Mouse (Mus musculus) intestine, embryonic 14.5 days (tissue): ENCODE data around the gene Gramd1b. TPM values are rescaled to one million over a fixed set of nuclear protein-coding genes. Genes with fewer than 3 reads are reported as not detected.

ENCODE experiments used
- ATAC-seq: fragments of 200-750 bp; cut with Nextera tagmentation; replicated peaks from 2 replicates; pipeline ENCODE4 v1.8.0; 2017; ENCODE audit warnings: low read depth, moderate number of reproducible peaks, moderate TSS enrichment, moderate library complexity; ENCODE audit not compliant: low FRiP score, low TSS enrichment
- DNase-seq: peaks from one replicate; pipeline ENCODE4 v3.0.0-alpha.2; 2018; ENCODE audit warnings: low spot score
- H3K27ac ChIP-seq: fragments of 300-500 bp; sonication (generic); 2 replicates; pipeline ENCODE4 v1.5.1; 2014; ENCODE audit warnings: low read depth, mild to moderate bottlenecking, control low read depth
- H3K27me3 ChIP-seq: fragments of 300-500 bp; sonication (generic); replicated peaks from 2 replicates; pipeline ENCODE4 v1.6.1; 2014; ENCODE audit warnings: low read length, control low read depth; ENCODE audit not compliant: control insufficient read depth, insufficient read depth
- H3K36me3 ChIP-seq: fragments of 300-500 bp; sonication (generic); 2 replicates; pipeline ENCODE4 v1.6.1; 2014; ENCODE audit warnings: low read length, control low read depth; ENCODE audit not compliant: control insufficient read depth, insufficient read depth
- H3K4me1 ChIP-seq: fragments of 300-500 bp; sonication (generic); replicated peaks from 2 replicates; pipeline ENCODE4 v1.6.1; 2014; ENCODE audit warnings: low read length, control low read depth, mixed read lengths; ENCODE audit not compliant: control insufficient read depth, insufficient read depth
- H3K4me2 ChIP-seq: fragments of 300-500 bp; sonication (generic); 2 replicates; pipeline ENCODE4 v1.6.1; 2014; ENCODE audit warnings: low read length
- H3K4me3 ChIP-seq: fragments of 300-500 bp; sonication (generic); 2 replicates; pipeline ENCODE4 v1.5.1; 2014; ENCODE audit warnings: low read depth, low read length, control low read depth, mixed read lengths
- H3K9ac ChIP-seq: fragments of 300-500 bp; sonication (generic); 2 replicates; pipeline ENCODE4 v1.6.1; 2014; ENCODE audit warnings: mild to moderate bottlenecking, low read length
- H3K9me3 ChIP-seq: fragments of 300-500 bp; sonication (generic); 2 replicates; pipeline ENCODE4 v1.6.1; 2016; ENCODE audit warnings: low read length, control low read depth; ENCODE audit not compliant: control insufficient read depth
- WGBS: fragments of 180-500 bp; shearing (Covaris S2); extraction: QIAGEN DNeasy Blood & Tissue Kit; methylation state at CpG from one replicate; pipeline ENCODE4 v1.1.7; 2014; 5-methylcytosine and 5-hydroxymethylcytosine counted together
- polyA plus RNA-seq: library from polyadenylated mRNA; unstranded; fragments of >200 nt; fragmentation: Nextera tagmentation; extraction: Ambion mirVana; gene quantifications from 2 replicates; pipeline ENCODE4 v1.2.1, GENCODE M21; 2014

Gene Gramd1b
- polyA plus RNA-seq, 1 experiment from 2014 or later, result 3.5 TPM

GRCm38 (mm10) chr9:40268748-40269102, 262.5 kb downstream of the Gramd1b start:
- DNase-seq (no peak), ATAC-seq (no peak; the same call in 1 of the 2 replicates)
- Histone ChIP-seq H3K27ac (no peak overlapping the region), H3K36me3 (no peaks in the 10 kb centered on the region), H3K4me1 (no peaks in the 10 kb centered on the region; the same call in none of the 2 replicates), H3K27me3 (peaks cover 19% of the 10 kb centered on the region), H3K9me3 (no peaks in the 10 kb centered on the region), H3K4me2 (peak overlapping the region; percentile 52), H3K4me3 (peak overlapping the region; percentile 25; the same call in 1 of the 2 replicates), H3K9ac (no peak overlapping the region)
- 6% methylated on average over 4 of the region's 4 CpGs for WGBS

GRCm38 (mm10) chr9:40268040-40268747, 263.0 kb downstream of the Gramd1b start:
- Histone ChIP-seq H3K27me3 (peaks cover 19% of the 10 kb centered on the region), H3K27ac (no peak overlapping the region), H3K9me3 (no peaks in the 10 kb centered on the region), H3K36me3 (no peaks in the 10 kb centered on the region), H3K9ac (no peak overlapping the region), H3K4me3 (no peak overlapping the region), H3K4me1 (no peaks in the 10 kb centered on the region; the same call in none of the 2 replicates), H3K4me2 (peak overlapping the region; percentile 4; the same call in 1 of the 2 replicates)
- 11% methylated on average over 21 of the region's 21 CpGs for WGBS
- no peak for DNase-seq
- ATAC-seq, result peak; percentile 59; the same call in 1 of the 2 replicates

GRCm38 (mm10) chr9:40263874-40264273, 267.3 kb downstream of the Gramd1b start:
- no peak for ATAC-seq
- peak; percentile 6 for DNase-seq
- Histone ChIP-seq H3K4me1 (no peaks in the 10 kb centered on the region; the same call in 1 of the 2 replicates), H3K27ac (no peak overlapping the region), H3K4me2 (no peak overlapping the region), H3K4me3 (no peak overlapping the region), H3K36me3 (no peaks in the 10 kb centered on the region), H3K9ac (no peak overlapping the region), H3K9me3 (no peaks in the 10 kb centered on the region), H3K27me3 (peaks cover 6% of the 10 kb centered on the region)
- WGBS, result 55% methylated on average over 6 of the region's 6 CpGs

GRCm38 (mm10) chr9:40252459-40252858, 278.7 kb downstream of the Gramd1b start:
- no peak overlapping the region for H3K4me3 ChIP-seq

GRCm38 (mm10) chr9:40249106-40249505, 282.1 kb downstream of the Gramd1b start:
- H3K4me1 ChIP-seq, result 0 out of 2 replicates have a peak, but pooled peaks cover 2% of the 10 kb centered on the region
- no peaks in the 10 kb centered on the region for H3K9me3 ChIP-seq
- H3K36me3 ChIP-seq, result no peaks in the 10 kb centered on the region
- no peak for ATAC-seq
- DNase-seq, result no peak
- no peaks in the 10 kb centered on the region for H3K27me3 ChIP-seq
- H3K4me2 ChIP-seq, result no peak overlapping the region
- no peak overlapping the region for H3K9ac ChIP-seq
- 59% methylated on average over 1 of the region's 1 CpGs for WGBS
- no peak overlapping the region for H3K27ac ChIP-seq
- H3K4me3 ChIP-seq, result no peak overlapping the region

More at GRCm38 (mm10) chr9:40252459-40252858, 278.7 kb downstream of the Gramd1b start:
- Histone ChIP-seq H3K27ac (no peak overlapping the region), H3K9ac (no peak overlapping the region), H3K36me3 (no peaks in the 10 kb centered on the region), H3K4me2 (no peak overlapping the region), H3K9me3 (no peaks in the 10 kb centered on the region), H3K27me3 (no peaks in the 10 kb centered on the region), H3K4me1 (no peaks in the 10 kb centered on the region)
- 50% methylated on average over 3 of the region's 3 CpGs for WGBS
- no peak for ATAC-seq
- no peak for DNase-seq

GRCm38 (mm10) chr9:40246702-40247101, 284.5 kb downstream of the Gramd1b start:
- H3K4me3 ChIP-seq, result no peak overlapping the region
- H3K9ac ChIP-seq, result no peak overlapping the region
- no peak overlapping the region for H3K27ac ChIP-seq
- no peak for DNase-seq
- H3K9me3 ChIP-seq, result no peaks in the 10 kb centered on the region
- peaks cover 2% of the 10 kb centered on the region; the same call in 1 of the 2 replicates for H3K4me1 ChIP-seq
- no peaks in the 10 kb centered on the region for H3K36me3 ChIP-seq
- ATAC-seq, result no peak
- WGBS, result 72% methylated on average over 6 of the region's 6 CpGs
- no peaks in the 10 kb centered on the region for H3K27me3 ChIP-seq
- no peak overlapping the region for H3K4me2 ChIP-seq

GRCm38 (mm10) chr9:40245974-40246665, 285.1 kb downstream of the Gramd1b start:
- Histone ChIP-seq H3K36me3 (no peaks in the 10 kb centered on the region), H3K9me3 (no peaks in the 10 kb centered on the region), H3K4me3 (no peak overlapping the region), H3K27ac (no peak overlapping the region), H3K9ac (no peak overlapping the region), H3K27me3 (no peaks in the 10 kb centered on the region), H3K4me1 (peaks cover 7% of the 10 kb centered on the region; the same call in 1 of the 2 replicates), H3K4me2 (no peak overlapping the region)
- 82% methylated on average over 7 of the region's 7 CpGs for WGBS
- DNase-seq (no peak), ATAC-seq (no peak)

GRCm38 (mm10) chr9:40245466-40245865, 285.7 kb downstream of the Gramd1b start:
- DNase-seq (no peak), ATAC-seq (no peak)
- Histone ChIP-seq H3K4me2 (no peak overlapping the region), H3K4me3 (no peak overlapping the region), H3K9me3 (no peaks in the 10 kb centered on the region), H3K27ac (no peak overlapping the region), H3K27me3 (no peaks in the 10 kb centered on the region), H3K9ac (no peak overlapping the region), H3K4me1 (peaks cover 8% of the 10 kb centered on the region; the same call in 1 of the 2 replicates), H3K36me3 (no peaks in the 10 kb centered on the region)
- WGBS, result 51% methylated on average over 9 of the region's 9 CpGs
